Mouse (Mus musculus) T-helper 2 cell (primary cell): ENCODE data around the gene Prpf40a.

ENCODE experiments used
- in situ Hi-C: fragments of 300-600 bp; cut with MboI, MseI; formaldehyde crosslinking; loops from one replicate; pipeline ENCODE4 v1.15.1; 2025; ENCODE audit warnings: high pct_unique_total_duplicates

The Prpf40a gene

DNA sequence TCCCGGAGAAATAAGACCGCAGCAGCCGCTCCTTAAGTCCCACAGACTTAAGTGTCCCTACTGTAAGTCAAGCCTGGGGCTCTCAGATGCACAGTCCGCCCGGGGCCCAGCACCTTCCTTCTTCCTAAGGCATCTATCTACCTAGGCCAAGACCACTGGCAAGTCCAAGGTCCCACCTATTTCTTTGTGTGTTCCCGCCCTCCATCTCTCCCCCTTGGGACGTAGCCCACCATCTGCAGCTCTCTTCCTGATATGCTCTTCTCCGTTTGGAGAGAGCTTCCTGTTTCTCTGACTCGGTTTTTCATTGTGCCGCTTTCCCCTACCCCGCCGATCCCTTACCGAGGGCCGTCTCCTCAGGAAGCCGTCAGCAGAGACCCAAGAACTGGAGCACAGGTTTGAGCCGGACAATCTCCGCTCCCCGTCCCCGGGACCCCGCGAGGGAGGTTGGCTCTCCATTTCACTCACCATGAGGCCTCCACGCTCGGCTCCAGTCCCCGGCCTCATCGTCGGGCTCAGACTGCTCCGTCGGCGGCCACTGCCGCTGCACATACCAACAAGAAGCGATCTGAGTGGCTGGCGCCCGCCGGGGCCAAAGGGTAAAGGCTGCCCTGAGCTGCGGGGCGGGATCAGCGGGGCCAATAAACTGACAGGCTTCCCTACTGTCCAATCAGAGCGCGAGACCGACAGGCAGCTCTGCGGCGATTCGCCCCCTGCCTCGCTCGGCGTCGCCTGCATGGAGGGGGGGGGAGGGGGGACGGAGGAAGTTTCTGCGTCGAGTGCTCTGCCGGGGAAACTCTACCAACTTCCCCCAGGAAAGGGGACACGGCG lies at the start of gene Prpf40a:
Prpf40a (minus strand) TSS at position 601 of the 828 bp plus-strand sequence.
- in situ Hi-C loops, result no loop called here

DNA sequence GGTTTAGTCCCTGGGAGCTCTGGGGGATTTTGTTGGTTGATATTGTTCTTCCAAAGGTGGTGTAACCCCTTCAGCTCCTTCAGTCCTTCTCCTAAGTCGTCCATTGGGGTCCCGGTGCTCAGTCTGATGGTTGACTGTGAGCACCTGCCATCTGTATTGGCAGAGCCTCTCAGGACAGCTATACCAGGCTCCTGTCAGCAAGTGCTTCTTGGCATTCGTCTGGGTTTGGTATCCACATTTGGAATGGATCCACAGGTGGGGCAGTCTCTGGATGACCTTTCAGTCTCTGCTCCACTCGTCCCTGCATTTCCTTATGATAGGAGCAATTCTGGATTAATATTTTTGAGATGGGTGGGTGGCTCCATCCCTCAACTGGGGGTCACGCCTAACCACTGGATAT lies 31.2 kb upstream of the Prpf40a start:
- in situ Hi-C loops, result no loop called here

DNA sequence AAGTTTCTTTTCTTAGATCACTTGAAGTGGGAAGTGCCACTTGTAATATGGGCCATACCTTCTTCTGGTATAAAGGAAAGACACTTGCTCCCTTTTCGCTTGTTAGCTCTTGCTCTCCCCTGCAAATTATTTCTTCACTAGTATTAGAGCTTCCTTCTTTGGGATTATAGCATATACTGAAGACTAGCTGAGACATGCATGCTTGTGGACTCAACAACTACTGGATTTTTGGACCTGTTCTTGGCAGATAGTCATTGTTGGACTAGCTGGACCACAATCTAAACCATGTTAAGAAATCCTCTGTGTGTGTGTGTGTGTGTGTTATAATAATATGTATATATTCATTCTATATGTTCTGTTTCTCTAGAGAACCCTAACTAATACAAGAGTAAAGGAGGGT lies 22.4 kb upstream of the Prpf40a start:
- in situ Hi-C loops, result no loop called here

DNA sequence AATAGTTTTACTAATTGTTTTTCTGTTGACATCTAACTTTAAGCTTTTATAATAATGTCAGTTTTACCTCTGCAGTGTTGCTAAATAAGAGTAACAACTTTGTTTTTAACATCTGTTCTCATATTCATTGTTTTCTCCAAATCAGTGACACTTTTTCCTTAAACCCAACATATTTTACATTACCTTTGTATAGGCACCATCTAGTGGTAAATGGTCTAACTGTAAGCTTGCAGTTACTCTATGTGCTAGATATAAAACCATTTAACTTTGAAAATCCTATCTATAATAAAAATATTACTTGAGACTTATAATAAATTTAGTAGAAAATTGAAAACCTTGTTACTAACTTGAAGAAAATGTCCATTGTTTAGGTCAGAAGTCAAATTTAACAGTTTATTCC lies 15.7 kb upstream of the Prpf40a start:
- in situ Hi-C loops, result no loop called here

DNA sequence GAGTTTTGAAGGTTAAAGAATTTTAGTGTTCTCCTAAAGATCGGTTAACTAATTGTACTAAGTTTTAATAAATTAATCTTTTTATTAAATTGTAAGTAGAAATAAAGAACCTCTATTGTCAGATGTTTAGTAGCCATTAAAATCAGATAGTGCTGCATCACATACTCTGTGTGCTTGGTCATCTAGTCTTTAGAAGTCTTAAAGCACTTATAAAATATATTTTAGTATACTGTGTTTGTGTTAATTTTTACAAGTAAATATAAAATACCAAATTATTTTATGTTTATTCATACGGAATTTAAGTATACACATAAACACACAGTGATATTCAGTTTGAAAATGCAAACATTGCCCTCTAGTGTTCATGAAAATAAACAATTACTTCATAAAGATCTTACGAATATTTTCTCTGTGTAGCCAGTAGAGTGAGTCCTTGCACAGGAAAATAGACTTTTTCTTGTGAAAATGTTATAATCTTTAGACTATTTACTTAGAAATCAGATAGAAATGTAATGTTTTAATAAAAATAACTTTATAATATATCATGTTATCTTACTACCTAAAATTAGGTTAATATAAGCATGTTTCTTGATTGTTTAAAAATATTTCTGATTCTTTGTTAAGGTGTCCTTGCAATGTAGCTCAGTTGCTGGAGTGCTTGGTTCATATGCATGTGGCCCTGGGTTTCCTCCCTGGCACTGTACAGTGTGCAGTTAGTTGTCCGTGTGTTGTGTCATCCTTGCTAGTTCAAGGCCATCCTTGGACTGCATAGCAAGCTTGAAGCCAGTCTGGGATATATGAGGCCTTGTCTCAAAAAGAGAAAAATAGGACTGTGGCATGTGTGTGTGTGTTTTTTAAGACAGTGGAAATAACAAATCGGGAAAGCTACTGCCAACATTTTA lies 13.5 kb upstream of the Prpf40a start:
- in situ Hi-C loops, result no loop called here

DNA sequence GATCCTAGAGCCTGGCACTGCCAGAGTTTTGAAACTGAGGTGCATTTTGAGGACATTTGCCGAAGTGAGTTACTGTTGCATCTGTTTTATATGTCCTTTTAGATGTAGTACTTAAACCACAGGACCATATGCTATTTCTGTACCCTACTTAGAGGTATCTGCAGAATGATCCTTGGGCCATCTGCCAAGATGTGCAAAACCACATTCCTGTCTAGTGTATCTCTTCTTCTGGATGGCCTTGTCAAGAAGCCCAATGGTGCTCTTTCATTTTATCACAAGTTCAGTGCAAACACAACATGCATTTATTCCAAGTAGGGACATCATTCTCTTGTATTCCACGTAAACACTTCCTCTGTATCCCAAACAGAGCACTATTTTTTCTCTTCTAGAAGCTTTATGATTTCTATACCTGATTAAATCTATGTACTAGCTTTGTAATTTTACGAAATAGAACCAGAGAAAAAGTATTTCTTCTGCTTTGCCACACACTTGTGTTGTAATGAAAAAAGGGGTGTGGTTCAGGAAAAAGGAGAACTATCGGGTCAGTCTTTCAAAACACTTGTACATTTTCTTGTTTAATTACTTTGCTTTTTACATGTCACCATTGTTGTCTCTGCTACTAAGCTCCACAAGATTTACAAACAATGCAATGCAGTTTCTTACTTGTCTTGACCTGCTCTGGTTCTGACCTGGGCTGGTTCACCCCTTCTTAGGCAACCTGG lies 9.2 kb upstream of the Prpf40a start:
- in situ Hi-C loops, result no loop called here

DNA sequence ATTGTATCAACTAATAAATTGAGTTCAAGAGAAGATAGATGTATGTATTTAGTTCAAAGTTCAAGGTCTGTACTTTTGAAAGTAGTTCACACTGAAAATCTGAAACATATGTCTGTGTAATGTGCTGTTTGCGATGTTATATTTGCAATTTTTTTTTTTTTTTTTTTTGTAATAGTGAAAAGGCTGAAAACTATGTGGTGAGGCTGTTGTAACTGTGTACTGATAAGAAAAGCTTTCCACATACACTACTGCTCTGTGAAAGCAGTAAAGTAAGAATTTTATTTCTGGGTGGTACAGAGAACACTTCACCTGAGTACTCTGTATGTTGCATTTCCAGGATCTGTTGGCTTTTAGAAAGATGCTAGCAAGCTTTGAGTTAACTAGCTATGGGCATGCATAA lies 8.1 kb upstream of the Prpf40a start:
- in situ Hi-C loops, result no loop called here

DNA sequence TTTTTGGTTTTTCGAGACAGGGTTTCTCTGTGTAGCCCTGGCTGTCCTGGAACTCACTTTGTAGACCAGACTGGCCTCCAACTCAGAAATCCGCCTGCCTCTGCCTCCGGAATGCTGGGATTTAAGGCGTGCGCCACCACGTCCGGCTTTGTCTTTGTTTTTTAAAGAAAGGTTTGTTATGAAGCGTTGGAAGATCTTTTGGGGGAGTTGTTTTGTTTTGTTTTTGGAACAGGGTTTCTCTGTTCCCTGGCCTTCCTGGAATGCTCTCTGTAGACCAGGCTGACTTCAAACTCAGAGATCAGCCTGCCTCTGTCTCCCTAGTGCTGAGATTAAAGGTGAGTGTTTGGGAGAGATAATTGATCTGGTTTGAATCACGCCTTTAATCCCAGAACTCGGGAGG lies 5.3 kb upstream of the Prpf40a start:
- in situ Hi-C loops, result no loop called here

DNA sequence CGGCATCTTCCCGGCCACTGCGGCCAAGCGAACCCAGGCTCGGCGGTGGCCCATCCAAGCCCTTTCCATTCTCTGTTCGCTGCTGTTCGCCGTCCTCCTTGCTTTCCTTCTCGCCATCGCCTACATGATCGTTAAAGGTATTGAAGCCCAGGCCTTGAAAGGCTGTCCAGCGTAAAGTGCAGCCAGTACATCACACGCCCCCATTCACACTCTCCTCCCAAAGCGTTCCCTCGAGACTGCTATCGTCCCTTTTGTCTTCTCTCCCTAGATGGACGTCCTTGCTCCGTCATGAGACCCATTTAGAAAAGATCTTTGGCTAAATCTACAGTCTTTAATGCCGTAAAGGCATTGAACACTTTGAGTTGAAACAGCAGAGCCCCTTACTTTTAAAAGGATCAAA lies 1.3 kb upstream of the Prpf40a start:
- in situ Hi-C loops, result no loop called here

DNA sequence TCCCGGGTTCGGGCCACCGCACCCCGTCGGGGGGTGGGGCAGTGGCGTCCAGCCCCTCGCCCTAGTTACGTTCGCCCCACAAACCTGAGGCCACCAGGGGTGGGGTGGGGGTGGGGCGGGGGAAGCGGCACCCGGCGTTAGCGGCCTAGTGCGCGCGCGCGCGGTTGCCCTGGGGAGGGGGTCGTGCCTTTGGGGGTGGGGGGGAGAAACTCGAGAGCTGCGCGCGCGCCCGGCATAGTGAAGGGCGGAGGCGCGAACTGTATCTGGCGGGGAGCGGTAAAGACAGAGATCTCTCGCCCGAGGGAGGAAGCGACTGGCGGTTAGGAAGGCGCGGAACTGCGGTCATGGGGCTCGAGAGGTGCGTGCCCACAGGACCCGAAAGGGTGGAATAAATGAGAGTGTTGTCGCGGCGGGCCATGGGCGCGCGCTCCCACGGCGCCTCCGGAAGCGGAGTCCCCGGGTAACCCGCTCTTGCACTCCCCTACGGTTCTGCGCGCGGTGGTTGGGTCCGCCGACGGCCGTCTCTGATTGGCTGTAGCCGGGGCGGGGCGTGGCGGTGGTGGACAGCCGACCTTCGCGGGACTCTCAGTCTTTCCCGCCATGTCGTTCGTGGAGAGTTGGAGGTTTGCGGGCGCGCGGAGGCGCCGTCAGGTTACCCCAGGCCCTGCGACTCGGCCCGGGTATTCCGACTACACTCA lies 588 bp upstream of the Prpf40a start, which contains the start of gene Arl6ip6:
Arl6ip6 (plus strand) TSS at position 204 of the 698 bp plus-strand sequence.
- in situ Hi-C loops, result no loop called here

DNA sequence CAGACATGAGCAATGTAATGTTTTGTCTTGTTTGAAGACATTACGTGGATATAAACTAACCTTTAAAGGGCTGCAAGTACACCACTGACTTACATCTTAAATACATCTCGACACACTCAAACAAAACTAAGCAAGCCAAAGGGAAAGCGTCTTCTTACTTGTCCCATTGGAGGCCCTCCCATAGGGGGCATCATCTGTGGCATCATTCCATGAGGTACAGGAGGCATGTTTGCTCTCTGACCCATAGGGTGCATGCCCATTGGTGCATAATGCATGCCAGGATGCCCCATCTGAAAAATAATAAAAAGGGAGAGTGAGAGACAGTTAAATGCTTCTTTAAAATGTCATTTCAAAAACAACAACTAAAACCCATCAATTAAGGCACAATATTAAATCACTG lies 1.3 kb downstream of the Prpf40a start:
- in situ Hi-C loops, result no loop called here

DNA sequence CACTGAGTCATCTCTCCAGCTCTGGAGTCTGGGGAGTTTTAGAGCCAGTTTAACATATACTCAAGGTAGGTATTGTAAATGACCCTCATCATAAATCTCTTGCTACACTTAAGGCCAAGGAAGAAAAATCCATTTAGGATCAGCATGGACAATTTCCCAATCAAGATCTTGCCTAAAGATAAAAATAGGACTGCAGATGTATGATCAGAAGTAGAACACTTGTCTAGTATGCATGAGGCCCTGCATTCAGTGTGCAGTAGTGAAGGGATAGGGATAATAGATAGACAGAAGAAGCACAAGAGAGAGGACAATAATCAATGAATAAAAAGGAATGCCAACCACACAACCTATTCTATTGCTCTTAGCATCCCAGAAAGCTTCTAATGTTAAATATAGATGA lies 11.2 kb downstream of the Prpf40a start:
- in situ Hi-C loops, result no loop called here

DNA sequence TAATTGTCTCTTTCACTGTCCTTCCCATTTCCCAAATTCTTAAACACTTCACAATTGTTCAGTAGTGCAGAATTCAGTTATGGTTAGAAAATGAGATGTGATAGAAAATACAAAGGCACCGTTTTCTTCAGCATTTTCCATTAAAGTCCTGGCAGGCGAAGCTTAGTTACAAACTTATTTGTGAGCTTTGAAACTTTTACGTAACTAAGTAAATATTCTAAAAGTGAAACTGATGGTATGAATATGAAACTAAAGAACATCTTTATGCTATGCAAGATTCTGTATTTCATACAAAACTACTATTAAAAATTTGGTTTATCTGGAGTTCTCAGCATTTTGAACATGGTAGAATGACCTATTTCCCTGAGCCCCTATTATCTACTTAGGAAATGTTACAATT lies 12.1 kb downstream of the Prpf40a start:
- in situ Hi-C loops, result no loop called here

DNA sequence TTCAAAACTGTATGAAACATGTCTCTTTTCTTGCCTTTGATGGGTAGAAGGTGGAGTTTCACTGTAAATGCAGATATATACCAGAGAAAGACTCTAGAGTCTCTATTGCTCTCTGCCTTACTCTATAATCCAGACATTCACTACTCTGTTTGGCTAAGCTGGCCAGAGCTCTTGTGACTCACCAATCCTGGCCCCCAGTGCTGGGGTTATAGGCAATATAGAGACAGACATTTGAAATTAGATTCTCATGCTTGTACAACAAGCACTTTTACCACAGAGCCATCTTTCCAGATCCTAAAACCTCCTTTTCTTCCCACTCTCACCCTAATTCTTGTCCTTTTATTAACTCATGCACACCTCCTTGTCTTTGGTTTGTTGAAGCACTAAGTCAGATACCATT lies 17.1 kb downstream of the Prpf40a start:
- in situ Hi-C loops, result no loop called here

DNA sequence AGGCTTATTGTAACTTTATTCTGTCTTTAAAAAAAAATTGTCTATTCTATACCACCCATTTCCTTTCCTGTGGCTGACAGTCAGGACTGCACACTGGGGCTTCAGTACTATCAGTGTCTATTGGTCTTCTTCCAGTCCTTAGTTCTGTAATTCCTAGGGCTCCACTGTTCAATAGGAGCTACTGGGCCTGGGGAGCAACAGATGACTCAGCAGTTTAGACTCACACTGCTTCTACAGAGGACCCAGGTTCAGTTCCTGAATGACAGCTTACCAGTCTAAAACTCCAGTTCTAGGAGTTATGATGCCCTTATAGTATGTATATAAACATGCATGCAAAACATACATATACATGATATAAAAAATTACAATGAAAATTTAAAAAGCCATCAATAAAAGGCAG lies 44.2 kb downstream of the Prpf40a start:
- in situ Hi-C loops, result no loop called here

DNA sequence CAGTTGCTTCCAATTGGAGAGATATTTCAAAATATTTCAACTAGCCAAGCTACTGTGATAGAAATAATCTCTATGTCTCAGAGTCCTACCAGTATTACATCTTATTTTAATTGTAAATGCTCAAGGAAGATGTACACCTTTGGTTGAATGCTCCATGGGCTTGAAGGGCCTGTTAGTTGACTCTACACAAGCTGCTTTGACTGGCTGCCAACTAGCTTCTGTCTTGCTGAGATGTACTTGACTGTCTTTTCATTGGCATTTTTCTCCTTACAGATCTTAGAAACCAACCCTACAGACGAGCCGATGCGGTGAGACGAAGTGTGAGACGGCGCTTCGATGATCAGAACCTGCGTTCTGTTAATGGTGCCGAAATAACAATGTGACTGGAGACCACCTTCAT lies 59.5 kb downstream of the Prpf40a start:
- in situ Hi-C loops, result no loop called here

DNA sequence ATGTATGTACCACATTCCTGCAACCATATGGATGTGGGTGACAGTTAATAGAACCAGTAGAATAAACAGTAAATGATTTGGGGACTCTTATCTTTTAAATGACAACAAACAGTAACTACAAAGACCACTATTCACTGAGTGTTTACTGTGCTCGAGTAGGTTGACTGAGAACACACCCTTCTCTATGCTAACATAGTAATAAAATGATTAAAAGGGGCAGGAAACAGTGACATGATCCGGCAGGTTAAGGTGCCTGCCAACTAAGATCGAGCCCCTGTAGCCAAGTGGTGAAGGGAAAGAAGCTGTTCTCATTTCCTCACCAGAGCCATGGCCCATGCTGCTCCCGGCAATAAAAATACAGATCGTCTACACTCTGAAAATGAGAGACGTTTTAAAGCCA lies 62.0 kb downstream of the Prpf40a start:
- in situ Hi-C loops, result no loop called here

DNA sequence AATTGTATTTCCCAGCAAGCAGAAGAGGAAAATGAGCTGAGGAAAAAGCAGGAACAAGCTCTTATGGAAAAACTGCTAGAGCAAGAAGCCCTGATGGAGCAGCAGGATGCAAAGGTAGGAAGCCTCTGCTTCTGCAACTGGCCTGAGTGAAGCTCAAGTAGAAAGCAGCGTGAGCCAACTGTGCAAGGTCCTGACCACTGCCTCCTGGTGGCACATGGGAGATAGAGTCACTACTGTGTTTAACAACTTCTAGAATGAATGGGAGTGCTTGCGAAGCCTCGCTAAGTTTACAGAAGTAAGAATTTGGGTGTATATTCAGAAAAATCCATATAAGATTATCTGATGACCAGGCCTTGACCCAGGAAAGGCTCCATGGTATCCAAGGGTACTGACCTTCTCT lies 65.1 kb downstream of the Prpf40a start:
- in situ Hi-C loops, result no loop called here

DNA sequence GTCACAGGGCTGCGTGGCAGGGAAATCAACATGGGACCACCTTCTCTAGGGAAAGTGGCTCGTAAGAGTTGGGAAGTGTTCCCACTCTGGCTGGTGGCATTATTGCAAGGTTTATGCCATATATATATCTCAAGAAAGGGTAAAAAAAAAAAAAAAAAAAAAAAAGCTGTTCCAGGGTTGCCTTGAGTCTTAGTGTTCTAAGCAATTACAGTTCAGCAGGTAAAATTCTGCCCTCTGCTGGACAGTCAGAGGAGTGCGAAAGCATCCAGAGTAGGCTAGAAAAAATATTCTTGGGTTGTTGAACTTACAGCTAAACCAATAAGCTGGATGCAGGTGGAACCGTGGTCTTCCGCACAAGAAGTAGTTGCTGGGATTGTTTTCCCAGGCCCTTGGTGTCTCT lies 69.3 kb downstream of the Prpf40a start:
- in situ Hi-C loops, result no loop called here

DNA sequence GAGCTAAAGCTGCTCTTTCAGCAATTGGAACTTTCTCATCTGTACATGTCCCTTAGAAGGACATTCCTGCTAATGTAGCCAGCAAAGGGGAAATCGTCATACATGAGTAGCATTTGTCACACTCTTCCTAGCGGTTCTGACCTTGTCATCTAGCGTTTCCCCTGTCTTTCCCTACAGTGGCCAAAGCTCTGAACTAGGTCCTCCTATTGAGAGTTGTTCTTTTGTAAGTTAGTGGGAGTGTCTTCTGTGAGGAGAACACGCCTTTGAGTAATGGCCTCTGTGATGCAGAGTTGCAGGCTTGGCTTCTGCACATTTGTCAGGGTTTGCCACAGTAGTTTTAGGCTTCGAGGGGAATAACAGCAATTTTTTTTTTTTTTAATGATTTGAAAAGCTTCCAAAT lies 82.5 kb downstream of the Prpf40a start:
- in situ Hi-C loops, result no loop called here

DNA sequence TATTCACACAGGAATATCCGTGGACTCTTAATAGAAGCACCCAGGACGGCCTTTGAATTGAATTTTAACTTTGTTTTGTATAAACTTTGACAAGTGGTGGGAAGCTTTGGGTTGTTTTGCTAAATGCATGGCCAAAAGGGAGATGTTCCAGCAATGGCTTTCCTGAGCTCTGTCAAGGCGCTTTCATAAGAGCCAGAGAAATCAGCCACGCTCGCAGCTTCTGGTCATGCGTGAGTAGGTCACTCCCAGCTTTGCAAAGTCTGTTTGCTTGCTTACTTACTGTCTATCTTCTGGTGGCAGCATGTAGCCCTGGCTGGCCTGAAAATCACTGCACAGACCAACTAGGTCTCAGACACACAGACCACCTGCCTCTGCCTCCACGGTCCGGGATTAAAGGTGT lies 84.6 kb downstream of the Prpf40a start:
- in situ Hi-C loops, result no loop called here

DNA sequence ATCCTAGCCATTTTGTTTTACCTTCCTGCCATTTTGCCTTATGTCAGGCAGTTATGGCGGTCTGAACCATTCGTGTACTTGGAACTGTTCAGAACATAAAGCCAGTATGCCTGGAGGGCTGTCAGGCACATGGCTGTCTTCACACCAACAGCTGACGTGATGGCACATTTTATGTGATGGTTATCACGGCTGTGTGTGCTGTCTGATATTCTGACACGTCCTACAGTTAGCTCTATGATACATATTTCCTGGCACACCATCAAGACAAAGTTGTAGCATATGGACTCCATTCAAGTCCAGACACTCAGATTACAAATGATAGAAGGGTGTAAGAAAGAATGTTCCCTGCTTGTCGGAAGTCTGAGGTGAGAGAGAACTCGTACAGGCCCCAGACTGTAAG lies 85.0 kb downstream of the Prpf40a start:
- in situ Hi-C loops, result no loop called here
